Mouse (Mus musculus) telencephalon, adult 2 months (tissue): ENCODE data around the gene Pcgf1.

ENCODE experiments used
- DNase-seq: peaks from one replicate; pipeline ENCODE4 v3.0.0-alpha.2; 2011; ENCODE audit warnings: low read depth, low spot score

Pcgf1 gene

GRCm38 (mm10) chr6:83122961-83123360 lies 45.3 kb downstream of the Pcgf1 start:
- no peak for DNase-seq

GRCm38 (mm10) chr6:83124851-83125312 lies 47.2 kb downstream of the Pcgf1 start:
- peak; percentile 96 for DNase-seq

DNA sequence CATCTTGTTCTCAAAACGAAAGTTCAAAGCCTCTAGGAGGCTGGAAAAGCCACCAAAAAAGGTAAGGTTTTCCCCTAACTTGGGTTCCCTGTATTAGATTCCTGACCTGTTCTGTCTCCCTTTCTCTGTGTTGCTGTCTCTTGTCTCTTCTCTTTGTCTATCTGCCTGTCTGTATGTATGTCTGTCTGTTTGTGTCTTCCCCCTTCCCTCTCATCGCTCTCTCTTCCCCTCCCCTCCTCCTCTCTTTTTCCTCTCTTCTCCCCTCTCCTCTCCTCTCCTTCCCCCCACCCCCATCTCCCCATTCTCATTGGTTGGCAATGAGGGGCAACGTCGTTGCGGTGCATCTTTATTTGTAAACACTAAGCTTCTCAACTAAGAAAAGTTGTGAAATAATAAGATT lies 47.7 kb downstream of the Pcgf1 start, which contains the start of gene Ino80b:
Gene Ino80b (minus strand): TSS at position 101 of the 400 bp plus-strand sequence.
- DNase-seq = no peak

DNA sequence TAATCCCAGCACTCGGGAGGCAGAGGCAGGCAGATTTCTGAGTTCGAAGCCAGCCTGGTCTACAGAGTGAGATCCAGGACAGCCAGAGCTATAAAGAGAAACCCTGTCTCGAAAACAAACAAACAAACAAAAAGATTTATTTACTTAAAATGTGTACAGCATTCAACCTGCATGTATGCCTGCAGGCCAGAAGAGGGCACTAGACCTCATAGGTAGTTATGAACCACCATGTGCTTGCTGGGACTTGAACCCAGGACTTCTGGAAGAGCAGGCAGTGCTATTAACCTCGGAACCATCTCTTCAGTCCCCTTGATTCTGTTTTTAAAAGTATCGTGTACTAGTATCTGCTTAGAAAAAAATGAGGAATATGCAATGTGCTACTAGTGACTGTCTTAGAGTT lies 49.8 kb downstream of the Pcgf1 start:
- no peak for DNase-seq
